In genomic region chr10:42476774-42477475, GRCm38 (mm10) we compare ENCODE assay signal across 9 mouse cellular contexts. TPM values are rescaled to one million over a fixed set of nuclear protein-coding genes. Genes with fewer than 3 reads are reported as not detected.
DNase-seq lines count a peak whose midpoint lies in the region; ATAC-seq and TF ChIP-seq lines count a peak whose summit lies in the region.
"Had no signal": no experiment of that assay in that cellular context is flagged by ENCODE, and none has a peak within 500 bp of the region (broad histone marks: within the 10 kb centered on the region; RNA-seq: fewer than 3 reads in every experiment).

No protein-coding gene starts in this region.

- peak in 1 of 2 experiments; percentile 48 for DNase-seq in heart, adult 2 months
- DNase-seq in heart, postnatal 4 days: no peak
- DNase-seq in neural tube, embryonic 10.5 days (ENCODE audit: extremely low spot score, low spot score): no peak
- DNase-seq in kidney, postnatal 0 days (ENCODE audit: low spot score): peak; percentile 51
- DNase-seq in naive thymus-derived CD4-positive, alpha-beta T cell, adult 2 months (ENCODE audit: low read depth): peak; percentile 28
- no peak for DNase-seq in testis, postnatal 14 days (ENCODE audit: low spot score)

- no peaks in the 10 kb centered on the region for H3K27me3 ChIP-seq in heart, adult 2 months (ENCODE audit: control insufficient read depth, insufficient read depth, low read length)
- no peaks in the 10 kb centered on the region for H3K27me3 ChIP-seq in neural tube, embryonic 13.5 days
- H3K27me3 ChIP-seq in kidney, postnatal 0 days (ENCODE audit: insufficient read depth, low read length): no peaks in the 10 kb centered on the region
- H3K27me3 ChIP-seq: forebrain, embryonic 15.5 days had no signal

- 0 out of 2 replicates have a peak, but pooled peaks have one; percentile 37 for TF ChIP-seq POLR2A in heart, adult 2 months (IDR thresholded peaks at IDR 0.05; ENCODE audit: insufficient read depth, low read depth, low read length)

- no peak overlapping the region for H3K9ac ChIP-seq in heart, adult 2 months (ENCODE audit: low read depth, low read length)
- no peak overlapping the region for H3K9ac ChIP-seq in neural tube, embryonic 13.5 days
- H3K9ac ChIP-seq in kidney, postnatal 0 days (ENCODE audit: low read depth, low read length): no peak overlapping the region

- H3K9me3 ChIP-seq in neural tube, embryonic 13.5 days: no peaks in the 10 kb centered on the region
- no peaks in the 10 kb centered on the region for H3K9me3 ChIP-seq in kidney, postnatal 0 days (replicated peaks; ENCODE audit: low read length)
- H3K9me3 ChIP-seq: forebrain, embryonic 15.5 days had no signal

- peaks cover 8% of the 10 kb centered on the region for H3K4me1 ChIP-seq in heart, adult 2 months (ENCODE audit: control insufficient read depth, insufficient read depth, low read length)
- peaks cover 12% of the 10 kb centered on the region for H3K4me1 ChIP-seq in neural tube, embryonic 13.5 days (replicated peaks)
- H3K4me1 ChIP-seq in kidney, postnatal 0 days (replicated peaks; ENCODE audit: insufficient read depth, low read length): 0 out of 2 replicates have a peak, but pooled peaks cover 8% of the 10 kb centered on the region

- peak; percentile 36 for TF ChIP-seq CTCF in heart, adult 2 months (IDR thresholded peaks at IDR 0.05)
- no peak for TF ChIP-seq CTCF in kidney, postnatal 0 days (IDR thresholded peaks at IDR 0.05; ENCODE audit: low read depth)

- no peak for ATAC-seq in neural tube, embryonic 13.5 days (ENCODE audit: low read depth)
- no peak for ATAC-seq in kidney, postnatal 0 days (replicated peaks; ENCODE audit: low FRiP score, low read depth)
- ATAC-seq in megakaryocyte-erythroid progenitor cell, adult 5-6 weeks (replicated peaks; ENCODE audit: low FRiP score, low TSS enrichment, poor library complexity, severe bottlenecking): no peak

- H3K27ac ChIP-seq in heart, adult 2 months: peak overlapping the region; percentile 100
- H3K27ac ChIP-seq in neural tube, embryonic 13.5 days (replicated peaks): peak overlapping the region; percentile 89; the same call in 1 of the 2 replicates
- peak overlapping the region; percentile 91; the same call in 1 of the 2 replicates for H3K27ac ChIP-seq in kidney, postnatal 0 days

- H3K79me2 ChIP-seq in heart, adult 2 months (replicated peaks; ENCODE audit: control insufficient read depth, insufficient read depth, low read length): peaks cover 1% of the 10 kb centered on the region; the same call in 1 of the 2 replicates

- H3K4me2 ChIP-seq in neural tube, embryonic 13.5 days: peak overlapping the region; percentile 83; the same call in 1 of the 2 replicates
- H3K4me2 ChIP-seq in kidney, postnatal 0 days (ENCODE audit: low read length): no peak overlapping the region

- TF ChIP-seq EP300 in heart, adult 2 months (IDR thresholded peaks at IDR 0.05; ENCODE audit: insufficient read depth, low read depth, low read length): peak; percentile 49; the same call in 1 of the 2 replicates

- peak overlapping the region; percentile 88 for H3K4me3 ChIP-seq in heart, adult 2 months
- H3K4me3 ChIP-seq in neural tube, embryonic 13.5 days: no peak overlapping the region
- no peak overlapping the region for H3K4me3 ChIP-seq in kidney, postnatal 0 days (replicated peaks; ENCODE audit: low read depth, low read length)

- 69% methylated on average over 10 of the region's 10 CpGs for WGBS in heart, adult 2 months
- 92% methylated on average over 10 of the region's 10 CpGs for WGBS in neural tube, embryonic 13.5 days
- WGBS in kidney, postnatal 0 days: 89% methylated on average over 10 of the region's 10 CpGs

- intact Hi-C loops in heart, adult 2 months (cut with DNase I): loop anchor here (2.0 kb wide), 1 partner anchor 20 kb away; no protein-coding TSS in a partner anchor

- H3K36me3 ChIP-seq in heart, adult 2 months (ENCODE audit: control insufficient read depth, insufficient read depth, low read length): peaks cover 3% of the 10 kb centered on the region; the same call in 1 of the 2 replicates
- no peaks in the 10 kb centered on the region for H3K36me3 ChIP-seq in neural tube, embryonic 13.5 days
- no peaks in the 10 kb centered on the region for H3K36me3 ChIP-seq in kidney, postnatal 0 days (ENCODE audit: insufficient read depth, low read length)
- H3K36me3 ChIP-seq: forebrain, embryonic 15.5 days had no signal

RNA-seq across cellular contexts. Expression of gene Afg1l, which starts 1.4 kb away (rescaled TPM):
- total RNA-seq in heart, adult 2 months (2021): 10 to 100 TPM; 28.6 to 31.3 TPM
- polyA plus RNA-seq in heart, adult 2 months (2012; rRNA removed): 22.3 and 36.8 TPM in 2 replicates
- total RNA-seq in heart, postnatal 4 days (2021): 10 to 100 TPM; 19.2 to 22.1 TPM
- polyA plus RNA-seq in neural tube, embryonic 13.5 days (2015; fragmentation: Nextera tagmentation; extraction: Ambion mirVana): 6.5 and 6.6 TPM in 2 replicates
- polyA plus RNA-seq in kidney, postnatal 0 days (2015; fragmentation: Nextera tagmentation; extraction: Ambion mirVana): 8.3 and 9.6 TPM in 2 replicates
- total RNA-seq in megakaryocyte-erythroid progenitor cell, adult 5-6 weeks (2014; fragmentation: Nextera tagmentation): 3.4 and 5.9 TPM in 2 replicates
- total RNA-seq in megakaryocyte-erythroid progenitor cell, adult 5-6 weeks (2017): 5.0 and 8.9 TPM in 2 replicates

RNA-seq across cellular contexts. Expression of gene Snx3, which starts 24.9 kb away (rescaled TPM):
- 100 to 1,000 TPM; 164 to 179 TPM for total RNA-seq in heart, adult 2 months (2021)
- 258 and 403 TPM in 2 replicates for polyA plus RNA-seq in heart, adult 2 months (2012; rRNA removed)
- total RNA-seq in heart, postnatal 4 days (2021): 100 to 1,000 TPM; 211 to 223 TPM
- polyA plus RNA-seq in neural tube, embryonic 13.5 days (2015; fragmentation: Nextera tagmentation; extraction: Ambion mirVana): 275 and 315 TPM in 2 replicates
- polyA plus RNA-seq in kidney, postnatal 0 days (2015; fragmentation: Nextera tagmentation; extraction: Ambion mirVana): 326 and 345 TPM in 2 replicates
- total RNA-seq in megakaryocyte-erythroid progenitor cell, adult 5-6 weeks (2014; fragmentation: Nextera tagmentation): 281 and 293 TPM in 2 replicates
- total RNA-seq in megakaryocyte-erythroid progenitor cell, adult 5-6 weeks (2017): 83.3 and 144 TPM in 2 replicates

Comparison
In these comparisons a context has a peak if more than half of its experiments do, and no peak if none do; other contexts are left out.
1. DNase-seq: peak in kidney, postnatal 0 days (single experiment) and naive thymus-derived CD4-positive, alpha-beta T cell, adult 2 months (single experiment); none in heart, postnatal 4 days (single experiment), neural tube, embryonic 10.5 days (single experiment) and testis, postnatal 14 days (single experiment).
2. Peak in every context shown above with its lines, with median percentiles within 50 percentile points of each other: H3K27ac ChIP-seq.